Mouse (Mus musculus) hindbrain, postnatal 0 days (tissue): ENCODE results near the gene Uvrag. TPM values are rescaled to one million over a fixed set of nuclear protein-coding genes. Genes with fewer than 3 reads are reported as not detected.

Source experiments
- ATAC-seq: fragments of 200-750 bp; cut with Nextera tagmentation; 2 replicates; pipeline ENCODE4 v1.8.0; 2017; ENCODE audit warnings: mild to moderate bottlenecking, moderate TSS enrichment, moderate library complexity
- DNase-seq: peaks from one replicate; pipeline ENCODE4 v3.0.0-alpha.2; 2015; ENCODE audit warnings: low spot score
- H3K27ac ChIP-seq: fragments of 300-500 bp; sonication (generic); 2 replicates; pipeline ENCODE4 v1.5.1; 2014; ENCODE audit warnings: mild to moderate bottlenecking
- H3K27me3 ChIP-seq: fragments of 300-500 bp; sonication (generic); 2 replicates; pipeline ENCODE4 v1.6.1; 2014; ENCODE audit warnings: low read length, mixed read lengths; ENCODE audit not compliant: insufficient read depth
- H3K36me3 ChIP-seq: fragments of 300-500 bp; sonication (generic); 2 replicates; pipeline ENCODE4 v1.6.1; 2014; ENCODE audit warnings: low read length, mixed read lengths; ENCODE audit not compliant: insufficient read depth
- H3K4me1 ChIP-seq: fragments of 300-500 bp; sonication (generic); 2 replicates; pipeline ENCODE4 v1.6.1; 2014; ENCODE audit warnings: antibody characterized with exemption, low read length, mixed read lengths; ENCODE audit not compliant: insufficient read depth
- H3K4me2 ChIP-seq: fragments of 300-500 bp; sonication (generic); 2 replicates; pipeline ENCODE4 v1.6.1; 2014; ENCODE audit warnings: low read depth, mild to moderate bottlenecking, low read length, moderate library complexity, mixed read lengths
- H3K4me3 ChIP-seq: fragments of 300-500 bp; sonication (generic); 2 replicates; pipeline ENCODE4 v1.5.1; 2014; ENCODE audit warnings: low read length
- H3K9ac ChIP-seq: fragments of 300-500 bp; sonication (generic); replicated peaks from 2 replicates; pipeline ENCODE4 v1.6.1; 2014; ENCODE audit warnings: mild to moderate bottlenecking, low read length, moderate library complexity, mixed read lengths
- H3K9me3 ChIP-seq: fragments of 300-500 bp; sonication (generic); 2 replicates; pipeline ENCODE4 v1.6.1; 2016; ENCODE audit warnings: low read length, mixed read lengths
- CTCF ChIP-seq: IDR thresholded peaks from 2 replicates; pipeline ENCODE4 v1.5.1; 2016; ENCODE audit warnings: antibody characterized with exemption, control low read depth, low read depth
- WGBS: fragments of 180-500 bp; shearing (Covaris S2); extraction: QIAGEN DNeasy Blood & Tissue Kit; methylation state at CpG from one replicate; pipeline ENCODE4 v1.1.7; 2014; 5-methylcytosine and 5-hydroxymethylcytosine counted together
- polyA plus RNA-seq: library from polyadenylated mRNA; unstranded; fragments of >200 nt; fragmentation: Nextera tagmentation; extraction: Ambion mirVana; gene quantifications from 2 replicates; pipeline ENCODE4 v1.2.1, GENCODE M21; 2015
- total RNA-seq: library from RNA; depleted of rRNA; stranded (reverse); fragments of >200 nt; gene quantifications from 2 replicates; pipeline ENCODE4 v1.2.3, GENCODE M21; 2014

The Uvrag gene
- total and polyA plus RNA-seq, 2 experiments from 2014 or later, result 16.5 to 36.7 TPM

GRCm38 (mm10) chr7:98871882-98872281, 269.1 kb downstream of the Uvrag start:
- Histone ChIP-seq H3K4me1 (peaks cover 11% of the 10 kb centered on the region; the same call in 1 of the 2 replicates), H3K9me3 (no peaks in the 10 kb centered on the region), H3K9ac (no peak overlapping the region), H3K27me3 (no peaks in the 10 kb centered on the region), H3K4me3 (no peak overlapping the region), H3K4me2 (no peak overlapping the region), H3K27ac (no peak overlapping the region), H3K36me3 (no peaks in the 10 kb centered on the region)
- WGBS, result 55% methylated on average over 12 of the region's 12 CpGs
- DNase-seq, result no peak
- no peak for TF ChIP-seq CTCF
- no peak for ATAC-seq

GRCm38 (mm10) chr7:98870791-98871190, 270.1 kb downstream of the Uvrag start:
- no peak overlapping the region for H3K4me3 ChIP-seq
- no peak overlapping the region for H3K27ac ChIP-seq
- WGBS, result 30% methylated on average over 12 of the region's 12 CpGs
- ATAC-seq (no peak), DNase-seq (no peak)
- no peaks in the 10 kb centered on the region for H3K27me3 ChIP-seq
- H3K9ac ChIP-seq, result no peak overlapping the region
- H3K9me3 ChIP-seq, result no peaks in the 10 kb centered on the region
- H3K4me1 ChIP-seq, result peaks cover 6% of the 10 kb centered on the region; the same call in 1 of the 2 replicates
- no peaks in the 10 kb centered on the region for H3K36me3 ChIP-seq
- no peak for TF ChIP-seq CTCF
- H3K4me2 ChIP-seq, result no peak overlapping the region

GRCm38 (mm10) chr7:98869070-98869469, 271.9 kb downstream of the Uvrag start:
- Histone ChIP-seq H3K4me2 (no peak overlapping the region), H3K9ac (no peak overlapping the region), H3K27ac (no peak overlapping the region), H3K9me3 (no peaks in the 10 kb centered on the region), H3K4me3 (no peak overlapping the region), H3K4me1 (no peaks in the 10 kb centered on the region), H3K36me3 (no peaks in the 10 kb centered on the region), H3K27me3 (no peaks in the 10 kb centered on the region)
- no peak for ATAC-seq
- no peak for DNase-seq
- peak; percentile 21; the same call in 1 of the 2 replicates for TF ChIP-seq CTCF
- WGBS, result 66% methylated on average over 3 of the region's 3 CpGs

GRCm38 (mm10) chr7:98867794-98868150, 273.2 kb downstream of the Uvrag start:
- WGBS, result 86% methylated on average over 2 of the region's 2 CpGs
- Histone ChIP-seq H3K4me2 (no peak overlapping the region), H3K27me3 (no peaks in the 10 kb centered on the region), H3K27ac (no peak overlapping the region), H3K9ac (no peak overlapping the region), H3K4me3 (no peak overlapping the region), H3K4me1 (no peaks in the 10 kb centered on the region), H3K36me3 (no peaks in the 10 kb centered on the region), H3K9me3 (no peaks in the 10 kb centered on the region)
- DNase-seq, result no peak
- no peak for TF ChIP-seq CTCF
- ATAC-seq, result no peak

GRCm38 (mm10) chr7:98867053-98867793, 273.7 kb downstream of the Uvrag start:
- ATAC-seq (no peak), DNase-seq (no peak)
- H3K36me3 ChIP-seq, result no peaks in the 10 kb centered on the region
- no peaks in the 10 kb centered on the region for H3K9me3 ChIP-seq
- H3K4me1 ChIP-seq, result no peaks in the 10 kb centered on the region
- no peak overlapping the region for H3K27ac ChIP-seq
- TF ChIP-seq CTCF, result no peak
- H3K4me2 ChIP-seq, result no peak overlapping the region
- H3K27me3 ChIP-seq, result no peaks in the 10 kb centered on the region
- H3K9ac ChIP-seq, result no peak overlapping the region
- no peak overlapping the region for H3K4me3 ChIP-seq
- WGBS, result 35% methylated on average over 12 of the region's 12 CpGs

GRCm38 (mm10) chr7:98863969-98864718, 276.8 kb downstream of the Uvrag start:
- Histone ChIP-seq H3K9ac (no peak overlapping the region), H3K27ac (no peak overlapping the region), H3K9me3 (no peaks in the 10 kb centered on the region), H3K4me2 (no peak overlapping the region), H3K27me3 (no peaks in the 10 kb centered on the region), H3K36me3 (no peaks in the 10 kb centered on the region), H3K4me3 (no peak overlapping the region), H3K4me1 (no peaks in the 10 kb centered on the region)
- TF ChIP-seq CTCF, result no peak
- ATAC-seq (no peak), DNase-seq (no peak)
- WGBS, result 34% methylated on average over 9 of the region's 9 CpGs

- Histone ChIP-seq H3K4me1 (no peaks in the 10 kb centered on the region), H3K4me2 (no peak overlapping the region), H3K9ac (no peak overlapping the region), H3K27ac (no peak overlapping the region), H3K4me3 (no peak overlapping the region), H3K27me3 (no peaks in the 10 kb centered on the region), H3K36me3 (no peaks in the 10 kb centered on the region), H3K9me3 (no peaks in the 10 kb centered on the region)
- ATAC-seq (no peak), DNase-seq (no peak)
- no peak for TF ChIP-seq CTCF
- WGBS, result 72% methylated on average over 5 of the region's 5 CpGs
Measured at GRCm38 (mm10) chr7:98862994-98863393, 277.9 kb downstream of the Uvrag start.
